Mouse (Mus musculus): ENCODE measurements around the gene Map3k10. TPM values are rescaled to one million over a fixed set of nuclear protein-coding genes. Genes with fewer than 3 reads are reported as not detected.
A peak's percentile ranks its signal among the peaks of the same experiment; 100 is the strongest.

The Map3k10 gene
- polyA plus RNA-seq, 1 experiment from 2014 or later = 22.3 TPM

DNA sequence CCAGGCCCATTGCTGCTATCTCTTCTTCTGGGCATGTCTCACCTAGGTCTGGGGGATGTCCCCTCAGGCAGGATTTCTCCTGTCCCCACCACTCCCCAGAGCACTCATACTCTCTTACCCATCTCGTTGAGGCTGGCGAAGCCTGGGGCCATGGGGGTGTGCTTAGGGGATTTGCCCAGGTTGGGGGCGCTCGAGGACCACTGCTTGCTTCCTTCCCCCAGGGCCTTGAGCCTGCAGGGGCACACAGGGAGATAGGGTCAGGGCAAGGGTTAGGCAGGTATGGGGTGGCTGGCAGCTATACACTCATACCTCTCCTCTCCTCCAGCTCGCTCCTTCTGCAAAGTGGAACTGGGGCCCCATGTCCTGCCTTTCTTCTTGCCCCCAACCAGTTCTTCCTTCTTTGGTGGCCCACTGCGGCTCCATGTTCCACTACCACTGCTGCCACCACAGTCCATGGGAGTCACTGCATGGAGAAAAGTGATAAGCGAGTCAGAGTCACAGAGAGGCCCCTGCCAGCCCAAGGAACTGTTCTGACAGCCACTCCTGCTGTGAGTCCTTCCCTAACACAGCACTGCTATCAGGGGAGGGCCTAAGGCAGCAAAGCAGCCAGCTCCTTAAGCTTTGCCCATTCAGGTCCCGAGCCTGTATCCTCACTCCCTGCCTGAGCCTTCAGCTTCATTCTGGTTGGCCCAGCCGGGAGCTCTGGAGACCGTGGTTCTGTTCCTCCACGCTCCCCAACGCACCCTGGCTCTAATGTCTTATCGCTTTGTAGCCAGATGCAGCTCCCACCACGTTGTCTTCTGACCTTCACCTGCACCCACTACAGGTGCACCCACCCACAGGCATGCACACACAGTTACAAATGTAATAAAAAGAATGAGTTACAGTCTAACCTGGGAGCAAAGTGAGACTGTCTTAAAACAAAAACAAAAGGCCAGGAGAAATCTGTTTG lies 15.4 kb downstream of the Map3k10 start:
- 70% methylated on average over 14 of the region's 14 CpGs for WGBS
- no peak for ATAC-seq (ENCODE audit: low read depth)
- Histone ChIP-seq H3K9ac (replicated peaks; ENCODE audit: low read depth, low read length) (no peak overlapping the region), H3K27me3 (ENCODE audit: control insufficient read depth, insufficient read depth, low read length) (no peaks in the 10 kb centered on the region), H3K4me2 (ENCODE audit: low read depth, low read length) (no peak overlapping the region), H3K4me1 (ENCODE audit: control insufficient read depth, insufficient read depth, low read length) (0 out of 2 replicates have a peak, but pooled peaks cover 6% of the 10 kb centered on the region), H3K27ac (ENCODE audit: low read depth, low read length) (no peak overlapping the region), H3K36me3 (ENCODE audit: control insufficient read depth, insufficient read depth, low read length) (peaks cover 48% of the 10 kb centered on the region), H3K9me3 (ENCODE audit: control insufficient read depth, low read length) (no peaks in the 10 kb centered on the region), H3K4me3 (ENCODE audit: low read depth, low read length) (no peak overlapping the region)

DNA sequence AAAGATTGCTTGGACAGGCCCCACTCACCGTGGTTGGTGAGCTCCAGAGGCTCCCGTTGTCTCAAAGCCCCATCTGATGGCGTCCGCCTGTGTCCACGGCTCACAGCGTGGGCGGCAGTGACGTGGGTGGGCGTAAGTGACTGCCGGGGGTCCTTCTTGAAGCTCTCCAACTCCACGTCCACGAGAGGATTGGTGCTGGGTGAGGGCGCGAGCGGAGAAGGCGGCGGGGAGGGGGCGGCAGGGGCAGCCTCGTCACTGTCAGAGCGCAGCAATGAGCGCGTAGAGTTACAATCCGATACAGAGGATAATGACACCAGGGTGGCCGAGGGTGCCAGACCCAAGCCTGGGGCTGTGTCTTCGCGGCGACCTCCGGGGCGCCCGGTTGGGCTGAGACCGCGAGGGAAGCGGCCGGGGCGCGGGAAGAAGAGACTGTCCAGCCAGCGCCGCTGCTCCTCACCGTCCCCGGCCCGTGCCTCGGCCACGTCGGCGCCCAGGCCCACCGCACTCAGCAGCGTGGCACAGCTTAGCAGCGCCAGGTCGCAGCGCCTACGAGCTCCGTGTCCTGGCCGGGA lies 16.5 kb downstream of the Map3k10 start:
- Histone ChIP-seq H3K4me1 (ENCODE audit: control insufficient read depth, insufficient read depth, low read length) (peaks cover 9% of the 10 kb centered on the region; the same call in 1 of the 2 replicates), H3K4me2 (ENCODE audit: low read depth, low read length) (no peak overlapping the region), H3K36me3 (ENCODE audit: control insufficient read depth, insufficient read depth, low read length) (peaks cover 43% of the 10 kb centered on the region), H3K27me3 (ENCODE audit: control insufficient read depth, insufficient read depth, low read length) (no peaks in the 10 kb centered on the region), H3K27ac (ENCODE audit: low read depth, low read length) (no peak overlapping the region), H3K9ac (replicated peaks; ENCODE audit: low read depth, low read length) (no peak overlapping the region), H3K9me3 (ENCODE audit: control insufficient read depth, low read length) (no peaks in the 10 kb centered on the region), H3K4me3 (ENCODE audit: low read depth, low read length) (no peak overlapping the region)
- 31% methylated on average over 52 of the region's 53 CpGs for WGBS
- ATAC-seq (ENCODE audit: low read depth) = no peak

DNA sequence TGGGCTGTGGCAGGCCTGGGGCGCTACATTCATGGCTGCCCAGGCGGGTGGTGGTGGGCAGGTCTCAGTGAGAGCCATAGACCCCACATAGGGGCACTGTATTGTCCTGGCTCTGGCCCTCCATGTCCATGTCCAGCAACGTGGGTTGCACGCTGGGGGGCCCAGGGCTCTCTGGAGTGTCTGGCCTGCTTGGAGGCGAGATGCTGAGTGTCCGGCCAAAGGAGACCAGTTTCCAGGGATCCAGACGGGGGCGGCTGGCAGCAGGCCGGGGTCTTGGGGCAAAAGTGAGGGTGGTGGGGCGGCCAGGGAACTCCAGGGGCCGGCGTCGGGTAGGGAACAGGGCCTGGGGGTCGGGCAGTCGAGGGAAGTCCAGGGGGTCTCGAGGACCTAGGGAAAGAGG lies 17.8 kb downstream of the Map3k10 start:
- Histone ChIP-seq H3K36me3 (ENCODE audit: control insufficient read depth, insufficient read depth, low read length) (peaks cover 40% of the 10 kb centered on the region), H3K9ac (replicated peaks; ENCODE audit: low read depth, low read length) (no peak overlapping the region), H3K4me2 (ENCODE audit: low read depth, low read length) (no peak overlapping the region), H3K4me1 (ENCODE audit: control insufficient read depth, insufficient read depth, low read length) (peaks cover 9% of the 10 kb centered on the region; the same call in 1 of the 2 replicates), H3K9me3 (ENCODE audit: control insufficient read depth, low read length) (no peaks in the 10 kb centered on the region), H3K27ac (ENCODE audit: low read depth, low read length) (no peak overlapping the region), H3K4me3 (ENCODE audit: low read depth, low read length) (no peak overlapping the region), H3K27me3 (ENCODE audit: control insufficient read depth, insufficient read depth, low read length) (no peaks in the 10 kb centered on the region)
- ATAC-seq (ENCODE audit: low read depth) = no peak
- 92% methylated on average over 16 of the region's 16 CpGs for WGBS

- Histone ChIP-seq H3K4me1 (ENCODE audit: control insufficient read depth, insufficient read depth, low read length) (peaks cover 9% of the 10 kb centered on the region; the same call in 1 of the 2 replicates), H3K4me2 (ENCODE audit: low read depth, low read length) (no peak overlapping the region), H3K4me3 (ENCODE audit: low read depth, low read length) (no peak overlapping the region), H3K9me3 (ENCODE audit: control insufficient read depth, low read length) (no peaks in the 10 kb centered on the region), H3K36me3 (ENCODE audit: control insufficient read depth, insufficient read depth, low read length) (peaks cover 30% of the 10 kb centered on the region), H3K9ac (replicated peaks; ENCODE audit: low read depth, low read length) (no peak overlapping the region), H3K27ac (ENCODE audit: low read depth, low read length) (no peak overlapping the region), H3K27me3 (ENCODE audit: control insufficient read depth, insufficient read depth, low read length) (no peaks in the 10 kb centered on the region)
- WGBS = 63% methylated on average over 11 of the region's 11 CpGs
- ATAC-seq (ENCODE audit: low read depth) = no peak
Observed at GRCm38 (mm10) chr7:27655545-27655944, 18.9 kb downstream of the Map3k10 start.

DNA sequence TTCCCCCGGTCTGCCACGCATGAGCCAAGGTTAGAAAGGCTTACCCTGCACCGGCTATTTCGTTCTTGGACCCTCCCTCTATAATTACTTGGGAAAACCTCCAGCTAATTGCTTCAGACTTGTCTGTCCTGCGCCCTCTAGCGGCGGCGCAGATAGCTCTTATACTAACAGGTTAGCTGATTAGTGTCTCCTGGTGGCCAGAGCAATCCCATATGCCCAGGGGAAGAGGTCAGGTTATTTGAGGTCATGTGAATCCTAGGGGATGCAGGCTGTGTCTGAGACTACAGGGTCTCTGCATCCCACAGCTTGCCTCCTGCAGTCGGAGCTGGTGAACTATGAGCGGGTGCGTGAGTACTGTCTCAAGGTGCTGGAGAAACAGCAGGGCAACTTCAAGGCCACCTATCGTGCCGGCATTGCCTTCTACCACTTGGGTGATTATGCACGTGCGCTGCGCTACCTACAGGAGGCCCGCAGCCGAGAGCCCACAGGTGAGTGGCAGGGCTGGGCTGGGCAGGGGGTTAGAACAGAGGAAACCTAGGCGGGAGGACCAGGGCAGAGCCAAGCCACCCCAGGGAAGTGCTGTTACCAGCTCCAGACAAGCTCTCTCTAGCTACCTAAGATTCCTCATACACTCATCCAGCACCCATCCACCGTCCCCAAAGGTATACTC lies 19.7 kb downstream of the Map3k10 start:
- Histone ChIP-seq H3K9me3 (ENCODE audit: control insufficient read depth, low read length) (no peaks in the 10 kb centered on the region), H3K4me1 (ENCODE audit: control insufficient read depth, insufficient read depth, low read length) (peaks cover 9% of the 10 kb centered on the region; the same call in 1 of the 2 replicates), H3K9ac (replicated peaks; ENCODE audit: low read depth, low read length) (peak overlapping the region; percentile 82; the same call in 1 of the 2 replicates), H3K27me3 (ENCODE audit: control insufficient read depth, insufficient read depth, low read length) (no peaks in the 10 kb centered on the region), H3K4me3 (ENCODE audit: low read depth, low read length) (peak overlapping the region; percentile 61), H3K4me2 (ENCODE audit: low read depth, low read length) (peak overlapping the region; percentile 63), H3K36me3 (ENCODE audit: control insufficient read depth, insufficient read depth, low read length) (peaks cover 23% of the 10 kb centered on the region), H3K27ac (ENCODE audit: low read depth, low read length) (0 out of 2 replicates have a peak overlapping the region, but pooled peaks have one; percentile 93)
- 61% methylated on average over 20 of the region's 20 CpGs for WGBS
- ATAC-seq (ENCODE audit: low read depth) = no peak; the same call in 1 of the 2 replicates

GRCm38 (mm10) chr7:27653681-27654437 lies 20.5 kb downstream of the Map3k10 start, which contains the start of gene Ttc9b:
Gene Ttc9b (plus strand): TSS chr7:27653915.
- peak within 1 kb of the TSS; percentile 61 for H3K4me3 ChIP-seq (ENCODE audit: low read depth, low read length)
- no peaks in the 10 kb centered on the region for H3K9me3 ChIP-seq (ENCODE audit: control insufficient read depth, low read length)
- peak within 1 kb of the TSS; percentile 63 for H3K4me2 ChIP-seq (ENCODE audit: low read depth, low read length)
- H3K27ac ChIP-seq (ENCODE audit: low read depth, low read length) = peak within 1 kb of the TSS; percentile 93
- peak within 1 kb of the TSS; percentile 82 for H3K9ac ChIP-seq (replicated peaks; ENCODE audit: low read depth, low read length)
- peaks cover 9% of the 10 kb centered on the region; the same call in 1 of the 2 replicates for H3K4me1 ChIP-seq (ENCODE audit: control insufficient read depth, insufficient read depth, low read length)
- ATAC-seq (ENCODE audit: low read depth) = peak; percentile 80
- no peaks in the 10 kb centered on the region for H3K27me3 ChIP-seq (ENCODE audit: control insufficient read depth, insufficient read depth, low read length)
- WGBS = 2% methylated on average over 57 of the region's 62 CpGs
- peaks cover 21% of the 10 kb centered on the region for H3K36me3 ChIP-seq (ENCODE audit: control insufficient read depth, insufficient read depth, low read length)

DNA sequence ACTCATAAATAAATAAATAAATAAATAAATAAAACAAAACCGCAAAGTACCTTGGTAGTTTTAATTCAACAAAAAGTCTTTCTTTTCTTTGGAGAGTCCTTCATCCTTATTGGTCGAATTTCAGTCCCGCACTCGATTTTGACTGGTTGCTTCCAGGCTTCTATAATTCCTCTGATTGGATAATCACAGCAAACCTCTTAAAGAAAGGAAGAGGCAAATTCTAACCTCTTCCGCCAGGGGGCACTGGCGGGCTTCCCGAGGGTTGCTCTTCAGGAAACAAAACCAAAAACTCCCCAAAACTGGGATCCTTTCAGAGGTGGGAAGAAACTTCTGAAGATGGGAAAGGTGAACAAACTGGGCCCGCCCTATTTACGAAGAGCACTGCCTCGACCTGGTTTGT lies 23.4 kb downstream of the Map3k10 start:
- Histone ChIP-seq H3K4me1 (ENCODE audit: control insufficient read depth, insufficient read depth, low read length) (peaks cover 9% of the 10 kb centered on the region; the same call in 1 of the 2 replicates), H3K27ac (ENCODE audit: low read depth, low read length) (no peak overlapping the region), H3K4me2 (ENCODE audit: low read depth, low read length) (no peak overlapping the region), H3K9ac (replicated peaks; ENCODE audit: low read depth, low read length) (no peak overlapping the region), H3K4me3 (ENCODE audit: low read depth, low read length) (no peak overlapping the region), H3K36me3 (ENCODE audit: control insufficient read depth, insufficient read depth, low read length) (no peaks in the 10 kb centered on the region), H3K9me3 (ENCODE audit: control insufficient read depth, low read length) (no peaks in the 10 kb centered on the region), H3K27me3 (ENCODE audit: control insufficient read depth, insufficient read depth, low read length) (no peaks in the 10 kb centered on the region)
- ATAC-seq (ENCODE audit: low read depth) = no peak
- WGBS = 9% methylated on average over 10 of the region's 10 CpGs

- ATAC-seq (ENCODE audit: low read depth) = no peak
- Histone ChIP-seq H3K27ac (ENCODE audit: low read depth, low read length) (no peak overlapping the region), H3K4me3 (ENCODE audit: low read depth, low read length) (no peak overlapping the region), H3K4me1 (ENCODE audit: control insufficient read depth, insufficient read depth, low read length) (peaks cover 3% of the 10 kb centered on the region; the same call in 1 of the 2 replicates), H3K27me3 (ENCODE audit: control insufficient read depth, insufficient read depth, low read length) (no peaks in the 10 kb centered on the region), H3K9me3 (ENCODE audit: control insufficient read depth, low read length) (no peaks in the 10 kb centered on the region), H3K4me2 (ENCODE audit: low read depth, low read length) (no peak overlapping the region), H3K36me3 (ENCODE audit: control insufficient read depth, insufficient read depth, low read length) (no peaks in the 10 kb centered on the region), H3K9ac (replicated peaks; ENCODE audit: low read depth, low read length) (no peak overlapping the region)
- 94% methylated on average over 11 of the region's 11 CpGs for WGBS
Observed at GRCm38 (mm10) chr7:27649723-27650122, 24.7 kb downstream of the Map3k10 start.

Measured in neural tube, embryonic 14.5 days (tissue).